ENCODE assay signal across 8 mouse cellular contexts in the genomic region with DNA sequence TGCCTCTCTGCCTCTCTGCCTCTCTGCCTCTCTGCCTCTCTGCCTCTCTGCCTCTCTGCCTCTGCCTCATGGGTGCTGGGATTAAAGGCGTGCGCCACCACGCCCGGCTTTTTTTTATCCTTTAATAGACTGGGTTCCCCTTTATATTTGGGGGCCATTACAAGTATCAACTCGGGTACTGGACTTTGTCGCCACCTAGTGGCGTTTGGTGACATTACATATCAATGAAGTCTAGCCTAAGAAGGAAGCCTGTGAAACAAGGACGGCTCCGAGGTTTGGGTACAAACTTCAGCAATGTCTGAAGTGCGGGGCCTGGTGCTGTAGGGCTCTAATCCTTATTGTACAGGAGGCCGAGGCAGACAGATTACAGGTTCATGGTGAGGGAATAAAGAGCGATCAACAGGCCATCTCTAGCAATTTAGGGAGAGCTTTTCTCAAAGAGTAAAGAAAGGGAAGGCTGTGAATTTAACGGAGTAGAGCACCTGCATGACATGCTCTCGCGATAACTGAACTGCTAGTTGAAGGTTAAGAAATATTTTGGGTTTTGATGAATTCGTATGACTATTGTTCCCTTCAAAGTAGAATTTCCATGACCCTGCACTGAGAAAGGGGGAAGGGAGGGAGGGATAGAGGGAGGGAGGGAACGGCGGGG. TPM values are rescaled to one million over a fixed set of nuclear protein-coding genes. Genes with fewer than 3 reads are reported as not detected.
DNase-seq lines count a peak whose midpoint lies in the region; ATAC-seq and TF ChIP-seq lines count a peak whose summit lies in the region.

No protein-coding gene starts in this region.

- peak overlapping the region; percentile 31; the same call in 1 of the 2 replicates for H3K4me2 ChIP-seq in embryonic facial prominence, embryonic 14.5 days (ENCODE audit: low read depth, low read length)
- H3K4me2 ChIP-seq in limb, embryonic 14.5 days (replicated peaks; ENCODE audit: low read depth, low read length, severe bottlenecking), result 0 out of 2 replicates have a peak overlapping the region, but pooled peaks have one; percentile 28
- H3K4me2 ChIP-seq in midbrain, embryonic 16.5 days (ENCODE audit: low read length), result peak overlapping the region; percentile 25

- peak; percentile 87 to 88 for DNase-seq in B cell, adult 2 months
- peak; percentile 47 to 55 for DNase-seq in adrenal gland, postnatal 4 days (ENCODE audit: low spot score in 2 of 2)
- DNase-seq in embryonic facial prominence, embryonic 14.5 days (ENCODE audit: low spot score), result peak; percentile 77
- peak; percentile 61 to 81 for DNase-seq in heart, adult 9 months (ENCODE audit: low spot score in 2 of 2)
- DNase-seq in kidney, adult 9 months, result peak; percentile 86
- peak; percentile 88 for DNase-seq in limb, embryonic 14.5 days (ENCODE audit: low spot score)
- DNase-seq in spleen, adult 2 months (ENCODE audit: low read depth in 1 of 2, low spot score in 2 of 2), result peak; percentile 72 to 78

- H3K27ac ChIP-seq in embryonic facial prominence, embryonic 14.5 days (replicated peaks; ENCODE audit: low read depth, low read length), result no peak overlapping the region
- H3K27ac ChIP-seq in limb, embryonic 14.5 days (replicated peaks; ENCODE audit: low read depth, low read length), result no peak overlapping the region
- no peak overlapping the region for H3K27ac ChIP-seq in midbrain, embryonic 16.5 days (ENCODE audit: low read length)
- no peak overlapping the region for H3K27ac ChIP-seq in spleen, adult 2 months (ENCODE audit: insufficient read depth, low read length)

- no peaks in the 10 kb centered on the region for H3K9me3 ChIP-seq in embryonic facial prominence, embryonic 14.5 days (ENCODE audit: control insufficient read depth, low read length)
- no peaks in the 10 kb centered on the region for H3K9me3 ChIP-seq in limb, embryonic 14.5 days (ENCODE audit: control insufficient read depth, low read length)
- H3K9me3 ChIP-seq in midbrain, embryonic 16.5 days (replicated peaks; ENCODE audit: control insufficient read depth, low read length, poor library complexity, severe bottlenecking), result no peaks in the 10 kb centered on the region

- H3K4me3 ChIP-seq in embryonic facial prominence, embryonic 14.5 days (ENCODE audit: low read depth, low read length), result no peak overlapping the region
- H3K4me3 ChIP-seq in limb, embryonic 14.5 days (replicated peaks; ENCODE audit: low read length), result no peak overlapping the region
- no peak overlapping the region for H3K4me3 ChIP-seq in midbrain, embryonic 16.5 days (ENCODE audit: low read depth, low read length)
- H3K4me3 ChIP-seq in spleen, adult 2 months (ENCODE audit: extremely low read depth, insufficient read depth, insufficient read length), result no peak overlapping the region

- TF ChIP-seq POLR2A in limb, embryonic 14.5 days (IDR thresholded peaks at IDR 0.05; ENCODE audit: borderline replicate concordance, extremely low read depth, insufficient read depth, insufficient read length), result no peak
- no peak for TF ChIP-seq POLR2A in spleen, adult 2 months (IDR thresholded peaks at IDR 0.05; ENCODE audit: low read depth, low read length)

- no peak overlapping the region for H3K9ac ChIP-seq in embryonic facial prominence, embryonic 14.5 days (ENCODE audit: low read depth, low read length)
- no peak overlapping the region for H3K9ac ChIP-seq in limb, embryonic 14.5 days (ENCODE audit: low read depth, low read length, severe bottlenecking)
- H3K9ac ChIP-seq in midbrain, embryonic 16.5 days (ENCODE audit: low read depth, low read length), result peak overlapping the region; percentile 5; the same call in 1 of the 2 replicates

- ATAC-seq in embryonic facial prominence, embryonic 14.5 days (ENCODE audit: low read depth), result no peak
- no peak for ATAC-seq in limb, embryonic 14.5 days (ENCODE audit: low FRiP score, low read depth)
- ATAC-seq in midbrain, embryonic 16.5 days, result 0 out of 2 replicates have a peak, but pooled peaks have one; percentile 5

- no peak for TF ChIP-seq CTCF in spleen, adult 2 months (IDR thresholded peaks at IDR 0.05; ENCODE audit: extremely low read depth, insufficient read depth, insufficient read length, insufficient replicate concordance)

- no peaks in the 10 kb centered on the region for H3K36me3 ChIP-seq in embryonic facial prominence, embryonic 14.5 days (ENCODE audit: control insufficient read depth, insufficient read depth, low read length)
- H3K36me3 ChIP-seq in limb, embryonic 14.5 days (ENCODE audit: control insufficient read depth, insufficient read depth, low read length), result no peaks in the 10 kb centered on the region
- no peaks in the 10 kb centered on the region for H3K36me3 ChIP-seq in midbrain, embryonic 16.5 days (ENCODE audit: control insufficient read depth, insufficient read depth, low read length)
- H3K36me3 ChIP-seq in spleen, adult 2 months (ENCODE audit: control insufficient read depth, insufficient read depth, low read length), result no peaks in the 10 kb centered on the region

- no peaks in the 10 kb centered on the region for H3K27me3 ChIP-seq in embryonic facial prominence, embryonic 14.5 days (replicated peaks; ENCODE audit: control insufficient read depth, insufficient read depth, low read length)
- H3K27me3 ChIP-seq in limb, embryonic 14.5 days (ENCODE audit: control insufficient read depth, insufficient read depth, low read length), result no peaks in the 10 kb centered on the region
- no peaks in the 10 kb centered on the region for H3K27me3 ChIP-seq in midbrain, embryonic 16.5 days (ENCODE audit: control insufficient read depth, insufficient read depth, low read depth, low read length)
- no peaks in the 10 kb centered on the region for H3K27me3 ChIP-seq in spleen, adult 2 months (ENCODE audit: control insufficient read depth, insufficient read depth, low read length)

- WGBS in embryonic facial prominence, embryonic 14.5 days, result 25% methylated on average over 18 of the region's 18 CpGs
- WGBS in limb, embryonic 14.5 days, result 24% methylated on average over 18 of the region's 18 CpGs
- 25% methylated on average over 18 of the region's 18 CpGs for WGBS in midbrain, embryonic 16.5 days
- 19% methylated on average over 18 of the region's 18 CpGs for WGBS in spleen, adult 2 months

- no peaks in the 10 kb centered on the region for H3K4me1 ChIP-seq in embryonic facial prominence, embryonic 14.5 days (ENCODE audit: control insufficient read depth, insufficient read depth, low read length)
- 0 out of 2 replicates have a peak, but pooled peaks cover 3% of the 10 kb centered on the region for H3K4me1 ChIP-seq in limb, embryonic 14.5 days (ENCODE audit: control insufficient read depth, insufficient read depth, low read length)
- H3K4me1 ChIP-seq in midbrain, embryonic 16.5 days (ENCODE audit: control insufficient read depth, insufficient read depth, low read length), result 0 out of 2 replicates have a peak, but pooled peaks cover 2% of the 10 kb centered on the region
- H3K4me1 ChIP-seq in spleen, adult 2 months (ENCODE audit: control insufficient read depth, insufficient read depth, insufficient read length), result no peaks in the 10 kb centered on the region

RNA-seq across cellular contexts. Expression of gene Akr1b10, which starts 12.2 kb away (rescaled TPM):
- total RNA-seq in adrenal gland, postnatal 4 days (2021), result 10 to 100 TPM; 80.9 to 92.1 TPM
- polyA plus RNA-seq in embryonic facial prominence, embryonic 14.5 days (2014; fragmentation: Nextera tagmentation; extraction: Ambion mirVana), result 15.9 and 16.2 TPM in 2 replicates
- 9.9 and 10.4 TPM in 2 replicates for polyA plus RNA-seq in limb, embryonic 14.5 days (2012; rRNA removed)
- 9.6 and 10.2 TPM in 2 replicates for polyA plus RNA-seq in limb, embryonic 14.5 days (2014; fragmentation: Nextera tagmentation; extraction: Ambion mirVana)
- polyA plus RNA-seq in midbrain, embryonic 16.5 days (2015; fragmentation: Nextera tagmentation; extraction: Ambion mirVana), result 8.2 and 11.9 TPM in 2 replicates
- 14.7 and 16.0 TPM in 2 replicates for polyA plus RNA-seq in spleen, adult 2 months (2012; rRNA removed)

RNA-seq across cellular contexts. Expression of gene Akr1b8, which starts 17.9 kb away (rescaled TPM):
- total RNA-seq in adrenal gland, postnatal 4 days (2021), result 10 to 100 TPM; 73.3 to 75.5 TPM
- polyA plus RNA-seq in embryonic facial prominence, embryonic 14.5 days (2014; fragmentation: Nextera tagmentation; extraction: Ambion mirVana), result 7.9 and 11.0 TPM in 2 replicates
- polyA plus RNA-seq in limb, embryonic 14.5 days (2012; rRNA removed), result 5.6 and 6.5 TPM in 2 replicates
- polyA plus RNA-seq in limb, embryonic 14.5 days (2014; fragmentation: Nextera tagmentation; extraction: Ambion mirVana), result 7.1 and 8.5 TPM in 2 replicates
- polyA plus RNA-seq in midbrain, embryonic 16.5 days (2015; fragmentation: Nextera tagmentation; extraction: Ambion mirVana), result 2.7 and 3.1 TPM in 2 replicates
- polyA plus RNA-seq in spleen, adult 2 months (2012; rRNA removed), result 2.3 and 3.0 TPM in 2 replicates

RNA-seq across cellular contexts. Expression of gene Akr1b7, which starts 40.3 kb away (rescaled TPM):
- total RNA-seq in adrenal gland, postnatal 4 days (2021), result 100 to 1,000 TPM; 195 to 242 TPM
- polyA plus RNA-seq in embryonic facial prominence, embryonic 14.5 days (2014; fragmentation: Nextera tagmentation; extraction: Ambion mirVana), result not detected in 2 replicates
- polyA plus RNA-seq in limb, embryonic 14.5 days (2012; rRNA removed), result 0.05 TPM in 1 of 2 replicates, not detected in the other
- polyA plus RNA-seq in limb, embryonic 14.5 days (2014; fragmentation: Nextera tagmentation; extraction: Ambion mirVana), result not detected in 2 replicates
- not detected in 2 replicates for polyA plus RNA-seq in midbrain, embryonic 16.5 days (2015; fragmentation: Nextera tagmentation; extraction: Ambion mirVana)
- polyA plus RNA-seq in spleen, adult 2 months (2012; rRNA removed), result 1.4 TPM in 2 replicates

RNA-seq across cellular contexts. Expression of gene Akr1b3, which starts 54.5 kb away (rescaled TPM):
- 100 to 1,000 TPM; 123 to 124 TPM for total RNA-seq in adrenal gland, postnatal 4 days (2021)
- polyA plus RNA-seq in embryonic facial prominence, embryonic 14.5 days (2014; fragmentation: Nextera tagmentation; extraction: Ambion mirVana), result 182 and 187 TPM in 2 replicates
- polyA plus RNA-seq in limb, embryonic 14.5 days (2012; rRNA removed), result 133 and 134 TPM in 2 replicates
- polyA plus RNA-seq in limb, embryonic 14.5 days (2014; fragmentation: Nextera tagmentation; extraction: Ambion mirVana), result 174 and 180 TPM in 2 replicates
- polyA plus RNA-seq in midbrain, embryonic 16.5 days (2015; fragmentation: Nextera tagmentation; extraction: Ambion mirVana), result 105 and 108 TPM in 2 replicates
- 96.8 and 105 TPM in 2 replicates for polyA plus RNA-seq in spleen, adult 2 months (2012; rRNA removed)
